Mouse (Mus musculus): ENCODE measurements around the gene Map3k5. TPM values are rescaled to one million over a fixed set of nuclear protein-coding genes. Genes with fewer than 3 reads are reported as not detected.

Gene Map3k5
- polyA plus RNA-seq, 1 experiment from 2014 or later = 0.82 TPM

GRCm38 (mm10) chr10:20022608-20023340 is 88.5 kb downstream of the Map3k5 start:
- no peak overlapping the region for H3K9ac ChIP-seq (replicated peaks)
- H3K4me1 ChIP-seq = peaks cover 2% of the 10 kb centered on the region; the same call in 1 of the 2 replicates
- ATAC-seq (ENCODE audit: low FRiP score, low read depth) = no peak
- H3K27me3 ChIP-seq = no peaks in the 10 kb centered on the region
- H3K4me2 ChIP-seq (replicated peaks) = no peak overlapping the region
- peaks cover 3% of the 10 kb centered on the region; the same call in 1 of the 2 replicates for H3K9me3 ChIP-seq
- no peaks in the 10 kb centered on the region for H3K36me3 ChIP-seq
- H3K27ac ChIP-seq (replicated peaks) = no peak overlapping the region
- H3K4me3 ChIP-seq = no peak overlapping the region
- 59% methylated on average over 10 of the region's 10 CpGs for WGBS

GRCm38 (mm10) chr10:20023524-20023923 is 89.3 kb downstream of the Map3k5 start:
- Histone ChIP-seq H3K4me3 (no peak overlapping the region), H3K36me3 (no peaks in the 10 kb centered on the region), H3K4me2 (replicated peaks) (no peak overlapping the region), H3K9ac (replicated peaks) (no peak overlapping the region), H3K4me1 (peaks cover 2% of the 10 kb centered on the region; the same call in 1 of the 2 replicates), H3K27ac (replicated peaks) (no peak overlapping the region), H3K9me3 (no peaks in the 10 kb centered on the region), H3K27me3 (no peaks in the 10 kb centered on the region)
- ATAC-seq (ENCODE audit: low FRiP score, low read depth) = no peak
- 73% methylated on average over 10 of the region's 10 CpGs for WGBS

GRCm38 (mm10) chr10:20024891-20025290 is 90.6 kb downstream of the Map3k5 start:
- Histone ChIP-seq H3K27ac (replicated peaks) (no peak overlapping the region), H3K27me3 (no peaks in the 10 kb centered on the region), H3K36me3 (no peaks in the 10 kb centered on the region), H3K4me1 (peaks cover 2% of the 10 kb centered on the region; the same call in 1 of the 2 replicates), H3K4me3 (no peak overlapping the region), H3K4me2 (replicated peaks) (no peak overlapping the region), H3K9me3 (no peaks in the 10 kb centered on the region), H3K9ac (replicated peaks) (no peak overlapping the region)
- no peak for ATAC-seq (ENCODE audit: low FRiP score, low read depth)
- 97% methylated on average over 10 of the region's 10 CpGs for WGBS

- Histone ChIP-seq H3K27me3 (no peaks in the 10 kb centered on the region), H3K9ac (replicated peaks) (no peak overlapping the region), H3K4me3 (no peak overlapping the region), H3K4me2 (replicated peaks) (no peak overlapping the region), H3K4me1 (peaks cover 7% of the 10 kb centered on the region; the same call in 1 of the 2 replicates), H3K36me3 (no peaks in the 10 kb centered on the region), H3K9me3 (no peaks in the 10 kb centered on the region), H3K27ac (replicated peaks) (no peak overlapping the region)
- no peak for ATAC-seq (ENCODE audit: low FRiP score, low read depth)
- WGBS = 87% methylated on average over 12 of the region's 12 CpGs
These were observed 91.7 kb downstream of the Map3k5 start for GRCm38 (mm10) chr10:20025781-20026520.

GRCm38 (mm10) chr10:20030703-20031102 is 96.4 kb downstream of the Map3k5 start:
- H3K4me1 ChIP-seq = 0 out of 2 replicates have a peak, but pooled peaks cover 5% of the 10 kb centered on the region
- no peak for ATAC-seq (ENCODE audit: low FRiP score, low read depth)
- H3K4me2 ChIP-seq (replicated peaks) = no peak overlapping the region
- no peak overlapping the region for H3K4me3 ChIP-seq
- peaks cover 3% of the 10 kb centered on the region; the same call in 1 of the 2 replicates for H3K27me3 ChIP-seq
- no peak overlapping the region for H3K9ac ChIP-seq (replicated peaks)
- no peak overlapping the region for H3K27ac ChIP-seq (replicated peaks)
- WGBS = 55% methylated on average over 1 of the region's 1 CpGs
- no peaks in the 10 kb centered on the region for H3K9me3 ChIP-seq
- no peaks in the 10 kb centered on the region for H3K36me3 ChIP-seq

- H3K4me1 ChIP-seq = 0 out of 2 replicates have a peak, but pooled peaks cover 5% of the 10 kb centered on the region
- peaks cover 3% of the 10 kb centered on the region; the same call in 1 of the 2 replicates for H3K27me3 ChIP-seq
- H3K4me3 ChIP-seq = no peak overlapping the region
- H3K9me3 ChIP-seq = no peaks in the 10 kb centered on the region
- no peak overlapping the region for H3K9ac ChIP-seq (replicated peaks)
- no peak overlapping the region for H3K27ac ChIP-seq (replicated peaks)
- no peaks in the 10 kb centered on the region for H3K36me3 ChIP-seq
- WGBS = 86% methylated on average over 2 of the region's 2 CpGs
- no peak overlapping the region for H3K4me2 ChIP-seq (replicated peaks)
- ATAC-seq (ENCODE audit: low FRiP score, low read depth) = no peak
These were observed 97.7 kb downstream of the Map3k5 start for GRCm38 (mm10) chr10:20031936-20032335.

- Histone ChIP-seq H3K4me1 (no peaks in the 10 kb centered on the region), H3K4me3 (no peak overlapping the region), H3K4me2 (replicated peaks) (no peak overlapping the region), H3K9ac (replicated peaks) (no peak overlapping the region), H3K27me3 (peaks cover 3% of the 10 kb centered on the region; the same call in 1 of the 2 replicates), H3K27ac (replicated peaks) (no peak overlapping the region), H3K9me3 (no peaks in the 10 kb centered on the region), H3K36me3 (no peaks in the 10 kb centered on the region)
- WGBS = 77% methylated on average over 2 of the region's 2 CpGs
- no peak for ATAC-seq (ENCODE audit: low FRiP score, low read depth)
These were observed 102.1 kb downstream of the Map3k5 start for GRCm38 (mm10) chr10:20036375-20036774.

GRCm38 (mm10) chr10:20036846-20037245 is 102.6 kb downstream of the Map3k5 start:
- Histone ChIP-seq H3K4me2 (replicated peaks) (no peak overlapping the region), H3K27ac (replicated peaks) (no peak overlapping the region), H3K9ac (replicated peaks) (no peak overlapping the region), H3K9me3 (no peaks in the 10 kb centered on the region), H3K4me3 (no peak overlapping the region), H3K27me3 (peaks cover 3% of the 10 kb centered on the region; the same call in 1 of the 2 replicates), H3K4me1 (no peaks in the 10 kb centered on the region), H3K36me3 (no peaks in the 10 kb centered on the region)
- 86% methylated on average over 7 of the region's 7 CpGs for WGBS
- ATAC-seq (ENCODE audit: low FRiP score, low read depth) = no peak

GRCm38 (mm10) chr10:20039531-20039930 is 105.3 kb downstream of the Map3k5 start:
- no peak overlapping the region for H3K4me2 ChIP-seq (replicated peaks)
- no peak overlapping the region for H3K27ac ChIP-seq (replicated peaks)
- H3K4me1 ChIP-seq = no peaks in the 10 kb centered on the region
- H3K9ac ChIP-seq (replicated peaks) = no peak overlapping the region
- WGBS = 93% methylated on average over 3 of the region's 3 CpGs
- no peaks in the 10 kb centered on the region for H3K36me3 ChIP-seq
- H3K9me3 ChIP-seq = no peaks in the 10 kb centered on the region
- H3K4me3 ChIP-seq = no peak overlapping the region
- H3K27me3 ChIP-seq = no peaks in the 10 kb centered on the region
- no peak for ATAC-seq (ENCODE audit: low FRiP score, low read depth)

GRCm38 (mm10) chr10:20040116-20040515 is 105.8 kb downstream of the Map3k5 start:
- Histone ChIP-seq H3K27ac (replicated peaks) (no peak overlapping the region), H3K9me3 (no peaks in the 10 kb centered on the region), H3K4me3 (no peak overlapping the region), H3K36me3 (no peaks in the 10 kb centered on the region), H3K4me2 (replicated peaks) (no peak overlapping the region), H3K4me1 (no peaks in the 10 kb centered on the region), H3K27me3 (no peaks in the 10 kb centered on the region), H3K9ac (replicated peaks) (no peak overlapping the region)
- no peak for ATAC-seq (ENCODE audit: low FRiP score, low read depth)
- 58% methylated on average over 7 of the region's 7 CpGs for WGBS

- Histone ChIP-seq H3K9me3 (no peaks in the 10 kb centered on the region), H3K36me3 (no peaks in the 10 kb centered on the region), H3K4me1 (no peaks in the 10 kb centered on the region), H3K4me2 (replicated peaks) (no peak overlapping the region), H3K9ac (replicated peaks) (no peak overlapping the region), H3K4me3 (no peak overlapping the region), H3K27ac (replicated peaks) (no peak overlapping the region), H3K27me3 (no peaks in the 10 kb centered on the region)
- WGBS = 87% methylated on average over 4 of the region's 4 CpGs
- no peak for ATAC-seq (ENCODE audit: low FRiP score, low read depth)
These were observed 106.4 kb downstream of the Map3k5 start for GRCm38 (mm10) chr10:20040677-20041076.

- Histone ChIP-seq H3K27ac (replicated peaks) (no peak overlapping the region), H3K4me1 (no peaks in the 10 kb centered on the region), H3K27me3 (no peaks in the 10 kb centered on the region), H3K9ac (replicated peaks) (no peak overlapping the region), H3K36me3 (no peaks in the 10 kb centered on the region), H3K4me2 (replicated peaks) (no peak overlapping the region), H3K4me3 (no peak overlapping the region), H3K9me3 (no peaks in the 10 kb centered on the region)
- WGBS = 96% methylated on average over 8 of the region's 8 CpGs
- no peak for ATAC-seq (ENCODE audit: low FRiP score, low read depth)
These were observed 107.8 kb downstream of the Map3k5 start for GRCm38 (mm10) chr10:20042081-20042480.
